Mouse (Mus musculus): ENCODE measurements around the gene Dnajb14.
"Not testable (repeated sequence)": the region's sequence is repeated elsewhere in the genome, so short reads cannot be mapped to it uniquely, and the experiment has no call there.

The Dnajb14 gene

DNA sequence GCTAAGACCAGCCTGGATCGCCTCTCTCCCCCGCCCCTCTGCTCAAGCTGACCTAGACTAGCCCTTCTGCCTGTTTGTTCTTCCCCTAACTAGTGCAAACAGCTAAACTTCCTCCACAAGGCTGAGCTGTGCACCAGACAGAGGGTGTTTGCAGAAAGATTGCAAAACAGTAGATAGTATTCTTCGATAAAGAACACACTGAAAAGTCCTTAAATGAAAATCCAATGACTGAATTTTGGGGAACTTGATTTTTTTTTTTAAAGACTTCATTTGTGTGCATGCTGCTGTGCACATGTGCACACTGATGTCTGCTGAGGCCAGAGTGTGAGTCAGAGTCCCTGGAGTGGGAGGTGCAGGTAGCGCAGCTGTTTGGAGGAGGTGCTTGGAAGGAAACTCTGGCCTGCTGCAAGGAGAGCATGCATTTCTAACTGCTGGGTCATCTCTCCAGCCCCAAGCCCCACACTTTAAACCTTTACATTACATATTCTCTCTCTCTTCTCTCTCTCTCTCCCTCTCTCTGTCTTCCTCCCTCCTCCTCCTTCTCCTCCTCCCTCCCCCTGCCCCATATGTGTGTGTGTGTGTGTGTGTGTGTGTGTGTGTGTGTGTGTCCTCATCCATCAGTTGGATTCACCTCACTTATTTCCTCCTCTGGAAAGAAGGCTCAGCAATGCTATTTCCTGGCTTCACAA, 84.9 kb downstream of the Dnajb14 start:
- DNase-seq (ENCODE audit: low spot score), result peak; percentile 34

DNA sequence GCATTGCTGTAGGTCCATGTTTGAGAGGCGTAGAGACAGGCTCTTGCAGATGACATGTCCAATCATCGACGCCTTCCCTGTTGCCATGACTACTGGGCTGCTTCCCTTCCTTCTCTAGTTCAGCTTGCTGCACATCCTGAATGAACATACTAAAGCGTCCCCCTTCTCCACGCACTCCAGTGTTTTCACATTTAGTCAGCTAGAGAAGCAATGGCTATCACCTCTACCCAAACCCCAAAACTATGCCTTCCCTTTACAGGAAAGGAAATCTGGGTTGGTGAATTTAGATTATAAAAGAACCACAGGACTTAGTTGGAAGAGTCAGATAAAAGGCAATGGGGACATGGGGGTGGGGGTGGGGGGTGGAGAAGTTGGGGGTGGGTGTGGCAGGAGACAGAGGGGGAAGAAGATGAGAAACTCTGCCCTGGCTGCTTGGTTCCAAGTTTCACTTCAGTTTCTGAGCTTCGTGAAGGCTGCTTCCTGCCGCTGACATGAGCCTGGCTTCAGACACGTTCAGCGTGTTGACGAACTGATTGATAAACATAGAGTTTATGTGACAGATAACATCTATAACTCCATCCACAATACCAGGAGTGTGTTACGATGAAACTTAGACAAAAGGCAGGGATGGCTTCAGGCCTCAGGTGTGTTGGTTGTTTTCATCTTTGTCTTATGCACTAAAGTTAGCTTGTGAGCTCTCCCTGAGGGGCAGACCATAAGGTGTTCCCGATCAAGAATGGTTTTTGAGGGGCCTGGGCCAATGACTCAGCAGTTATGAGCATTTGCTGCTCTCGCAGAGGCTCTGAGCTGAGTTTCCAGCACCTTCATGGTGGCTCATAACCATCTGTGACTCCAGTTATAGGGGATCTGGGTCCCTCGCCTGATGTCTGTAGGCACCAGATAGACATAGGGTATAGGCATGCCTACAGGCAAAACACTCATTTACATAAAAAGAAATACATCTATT, 85.7 kb downstream of the Dnajb14 start:
- no peak for DNase-seq (ENCODE audit: low spot score)

DNA sequence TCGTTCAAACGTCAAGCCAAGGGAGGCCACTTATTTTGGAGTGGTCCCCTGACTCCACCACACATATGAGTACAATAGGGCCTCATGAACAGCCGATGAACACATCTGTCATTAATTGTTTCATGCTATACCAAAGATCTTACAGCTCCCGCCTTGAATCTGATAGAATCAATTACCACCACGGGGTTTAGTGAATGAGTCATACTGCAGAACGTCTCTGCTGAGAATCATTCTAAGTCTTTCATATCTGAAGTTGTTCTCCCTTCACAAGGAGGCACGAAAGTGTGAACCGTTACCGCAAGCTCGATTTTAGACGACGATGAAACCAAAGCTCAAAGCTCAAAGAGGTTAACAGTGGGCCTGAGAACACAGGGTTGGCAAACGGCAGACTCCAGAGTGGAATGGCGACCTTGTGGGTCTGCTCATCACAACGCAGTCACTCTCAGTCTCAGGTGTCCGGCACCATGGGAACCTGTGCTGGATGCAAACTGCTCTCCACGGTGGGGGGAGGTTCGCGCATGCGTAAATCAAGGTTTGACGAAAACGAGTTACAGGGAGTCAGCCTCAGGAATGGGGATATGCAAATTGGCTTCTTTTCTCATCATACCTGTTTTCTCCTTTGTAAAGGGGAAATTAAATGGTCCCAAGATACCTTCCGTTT, 86.9 kb downstream of the Dnajb14 start:
- DNase-seq (ENCODE audit: low spot score), result no peak

DNA sequence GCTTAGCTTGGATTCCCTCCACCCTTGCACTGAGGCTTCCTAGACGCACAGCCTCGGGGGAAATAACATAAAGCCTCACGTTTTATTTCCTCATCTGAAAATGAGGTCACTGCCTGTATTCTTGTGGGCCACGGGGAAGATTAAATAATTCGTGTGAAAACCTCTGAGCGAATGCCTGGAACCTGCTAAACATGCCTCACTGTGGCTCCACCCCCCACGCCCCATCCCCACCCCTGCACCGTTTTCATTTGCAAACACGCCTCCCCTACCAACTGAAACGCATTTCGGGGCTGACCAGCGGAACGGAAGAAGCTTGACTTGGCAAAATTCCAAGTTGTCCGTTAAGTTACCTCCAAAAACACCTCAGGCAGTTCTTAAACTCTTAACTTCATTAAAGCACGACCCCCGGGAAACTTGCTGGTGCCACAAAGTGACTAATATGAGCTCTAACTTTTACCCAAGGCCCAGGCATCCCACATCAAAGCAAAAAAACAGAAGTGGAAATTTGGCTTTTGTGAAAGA, 88.1 kb downstream of the Dnajb14 start:
- no peak for DNase-seq (ENCODE audit: low spot score)

DNA sequence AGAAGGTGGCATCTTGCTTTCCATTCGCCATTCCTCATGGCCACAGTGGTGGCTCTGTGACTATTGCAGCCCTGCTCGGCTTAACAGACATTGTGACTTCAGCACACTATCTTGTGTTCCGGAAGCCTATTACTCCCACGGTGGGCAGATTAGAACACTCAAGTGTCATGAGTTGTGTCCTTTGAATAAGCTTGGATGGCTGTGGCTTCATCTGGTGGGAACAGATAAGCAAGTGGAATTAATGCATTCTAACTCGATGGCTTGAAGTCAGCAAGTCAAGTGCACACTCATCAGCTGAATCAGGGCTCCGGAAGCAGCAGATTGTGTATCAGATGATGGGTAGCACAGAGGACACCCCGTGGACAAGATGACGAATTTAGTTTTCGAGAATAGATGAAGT, 90.4 kb downstream of the Dnajb14 start:
- no peak for DNase-seq (ENCODE audit: low spot score)

DNA sequence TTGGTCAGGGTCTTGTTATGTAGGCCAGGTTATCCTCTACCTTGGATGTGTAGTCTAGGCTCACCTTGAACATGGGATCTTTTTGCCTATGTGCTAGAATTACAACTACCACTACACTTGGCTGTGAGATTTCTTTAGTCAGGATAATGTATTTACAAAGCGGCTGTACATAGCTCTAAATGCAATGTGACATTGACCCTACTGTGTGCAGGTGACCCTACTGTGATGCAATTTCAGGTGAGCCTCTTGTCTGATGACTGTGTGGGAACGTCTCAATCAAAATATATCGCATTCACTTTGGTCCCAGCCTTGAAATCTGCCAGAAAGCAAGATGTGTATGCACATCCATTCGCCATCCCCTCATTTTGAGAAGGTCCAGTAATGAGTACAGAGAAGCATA, 90.9 kb downstream of the Dnajb14 start:
- DNase-seq (ENCODE audit: low spot score), result no peak

DNA sequence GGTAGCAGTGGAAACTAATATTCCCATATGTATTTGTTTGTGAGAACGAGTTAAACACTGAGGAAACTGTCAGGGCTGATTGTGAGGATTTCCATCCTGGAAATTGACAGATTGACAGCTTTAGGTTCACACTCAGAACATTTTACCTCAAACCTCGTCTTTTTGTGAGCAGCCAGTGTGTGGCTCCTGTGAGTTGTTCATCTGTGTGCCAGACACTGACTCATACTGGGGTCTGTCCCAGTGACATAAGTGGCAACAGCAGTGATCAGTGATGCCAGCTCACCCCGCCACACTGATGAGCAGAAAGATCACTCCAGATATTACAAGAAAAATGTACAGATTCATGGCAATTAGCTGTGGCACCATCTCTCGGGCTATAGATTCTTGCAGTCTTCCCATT, 92.0 kb downstream of the Dnajb14 start:
- DNase-seq (ENCODE audit: low spot score), result no peak

DNA sequence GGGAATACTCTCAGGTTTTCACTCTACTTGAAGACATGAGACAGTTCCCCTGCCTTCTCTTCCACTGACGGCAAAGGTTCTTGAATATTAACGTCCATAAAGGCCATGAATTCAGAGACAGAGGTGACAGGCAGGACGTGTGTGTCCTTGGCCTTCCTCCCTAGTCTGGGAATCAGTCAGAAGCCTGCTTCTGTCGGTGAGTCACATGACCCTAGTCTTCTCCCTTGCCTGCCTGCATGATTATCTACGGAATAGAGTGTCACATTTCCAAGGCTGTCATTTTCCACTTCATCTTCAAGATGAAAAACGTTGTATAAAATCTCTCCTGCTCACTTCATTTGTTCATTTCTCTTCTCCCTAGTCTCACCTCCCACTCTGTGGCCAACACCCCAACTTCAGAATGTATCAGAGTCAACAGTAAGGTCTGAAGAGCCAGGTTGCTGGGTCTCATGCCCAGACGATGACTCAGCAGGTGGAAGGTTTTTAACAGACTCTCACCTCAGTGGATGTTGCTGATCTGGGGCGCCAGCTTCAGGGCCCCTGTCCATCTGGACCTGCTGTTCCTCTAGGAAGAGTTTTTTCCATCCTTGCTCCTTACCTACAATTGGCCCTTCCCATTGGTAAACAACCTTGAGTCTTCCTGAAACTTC, 94.4 kb downstream of the Dnajb14 start:
- DNase-seq (ENCODE audit: low spot score), result no peak

DNA sequence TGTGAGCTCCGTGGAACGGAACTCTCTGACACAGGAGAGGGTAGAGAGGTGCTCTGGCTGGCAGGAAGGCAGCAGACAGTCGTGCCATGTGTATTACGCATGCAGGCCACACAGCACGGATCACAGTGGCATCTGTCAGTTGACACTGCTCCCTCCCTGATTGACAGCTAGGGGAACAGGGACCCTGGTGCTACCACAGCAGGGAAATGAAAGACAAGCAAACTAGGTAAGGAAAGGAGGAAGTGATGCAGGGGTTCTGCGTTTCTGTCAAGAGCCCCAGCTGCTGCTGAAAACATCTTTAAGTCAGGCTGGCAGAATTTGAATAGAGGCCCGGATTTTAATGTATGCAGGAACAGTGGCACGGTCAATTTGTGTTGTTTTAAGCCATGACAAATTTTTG, 96.0 kb downstream of the Dnajb14 start:
- no peak for DNase-seq (ENCODE audit: low spot score)

DNA sequence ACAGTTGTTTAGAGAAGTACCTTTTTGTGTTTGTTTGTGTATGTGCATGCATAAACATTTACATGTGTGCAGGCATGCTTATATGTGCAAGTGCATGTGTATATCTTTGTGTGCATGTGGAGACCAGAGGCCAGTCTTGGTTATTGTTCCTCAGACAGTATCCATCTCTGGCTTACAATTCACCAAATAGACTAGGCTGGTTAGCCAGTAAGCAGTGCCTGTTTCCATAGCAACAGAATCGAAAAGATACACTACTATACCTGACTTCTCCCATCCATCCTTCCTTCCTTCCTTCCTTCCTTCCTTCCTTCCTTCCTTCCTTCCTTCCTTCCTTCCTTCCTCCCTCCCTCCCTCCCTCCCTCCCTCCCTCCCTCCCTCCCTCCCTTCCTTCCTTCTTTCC, 96.5 kb downstream of the Dnajb14 start:
- DNase-seq (ENCODE audit: low spot score), result not testable (repeated sequence)

All from ovary, adult 18-20 months (tissue).